Mouse (Mus musculus) CH12.LX (cell line): ENCODE data around the gene Rbm47.

Experiments used
- CTCF ChIP-seq, 2 experiments: IDR thresholded peaks in 1 of 2; conservative IDR thresholded peaks in 1 of 2; 2 replicates each; pipeline ENCODE4 v1.5.1; 2011 to 2012; ENCODE audit warnings: low read depth in 2 of 2, low read length in 2 of 2, improper control_type of control experiment in 1 of 2, inconsistent platforms in 1 of 2, mild to moderate bottlenecking in 1 of 2, moderate library complexity in 1 of 2
- EP300 ChIP-seq: IDR thresholded peaks from 2 replicates; pipeline ENCODE4 v1.6.1; 2011; ENCODE audit warnings: low read length, improper control_type of control experiment
- HCFC1 ChIP-seq: IDR thresholded peaks from 2 replicates; pipeline ENCODE4 v1.6.1; 2012; ENCODE audit warnings: low read depth, mild to moderate bottlenecking, inconsistent platforms, low read length, improper control_type of control experiment
- MEF2A ChIP-seq: IDR thresholded peaks from 2 replicates; pipeline ENCODE4 v1.6.1; 2014; ENCODE audit warnings: low read depth, mild to moderate bottlenecking, inconsistent platforms, low read length, improper control_type of control experiment, borderline replicate concordance
- POLR2A ChIP-seq: IDR thresholded peaks from 2 replicates; pipeline ENCODE4 v1.6.1; 2011; ENCODE audit warnings: low read depth, mild to moderate bottlenecking, improper control_type of control experiment, low read length
- RAD21 ChIP-seq: IDR thresholded peaks from 2 replicates; pipeline ENCODE4 v1.6.1; 2011; ENCODE audit warnings: low read depth, mild to moderate bottlenecking, low read length, improper control_type of control experiment, moderate library complexity
- USF1 ChIP-seq: IDR thresholded peaks from 2 replicates; pipeline ENCODE4 v1.6.1; 2014; ENCODE audit warnings: low read depth, mild to moderate bottlenecking, inconsistent platforms, low read length, improper control_type of control experiment

DNA sequence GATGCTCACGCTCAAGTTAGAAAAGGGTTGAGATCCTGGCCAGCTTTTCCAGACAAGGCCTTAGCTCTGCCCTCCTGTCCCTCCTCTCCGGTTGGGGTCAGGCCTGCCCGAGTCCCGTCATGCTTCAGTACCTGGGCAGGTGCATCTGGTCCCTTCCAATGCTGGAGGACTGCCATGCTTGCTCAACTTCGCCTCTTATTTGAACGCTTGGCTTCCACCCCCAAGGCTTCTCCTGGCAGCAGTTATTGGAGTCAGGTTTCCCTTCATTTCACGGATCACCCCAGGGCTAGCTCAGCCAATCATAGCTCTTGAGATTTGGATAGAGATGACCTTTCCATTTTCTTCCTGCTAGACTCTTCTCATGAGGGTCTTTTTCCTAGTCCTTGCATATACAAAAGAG, 172.8 kb downstream of the Rbm47 start:
- no peak for TF ChIP-seq EP300
- TF ChIP-seq POLR2A = no peak
- no peak for TF ChIP-seq CTCF (conservative IDR thresholded peaks at IDR 0.05 in 1 of 2, IDR thresholded peaks at IDR 0.05 in 1 of 2; ENCODE audit: low read depth in 2 of 2, low read length in 2 of 2)
- no peak for TF ChIP-seq MEF2A
- TF ChIP-seq USF1 = no peak
- no peak for TF ChIP-seq RAD21
- TF ChIP-seq HCFC1 = no peak
